Mouse (Mus musculus) myocyte (in vitro differentiated cells): Measurements from ENCODE around the gene Fscn3. TPM values are rescaled to one million over a fixed set of nuclear protein-coding genes. Genes with fewer than 3 reads are reported as not detected.

Experiments
- H3K27me3 ChIP-seq: one replicate; pipeline ENCODE4 v1.6.1; 2011; ENCODE audit not compliant: control insufficient read depth, insufficient read depth, insufficient read length
- H3K36me3 ChIP-seq: one replicate; pipeline ENCODE4 v1.6.1; 2011; ENCODE audit not compliant: control insufficient read depth, insufficient read depth
- H3K4me2 ChIP-seq: one replicate; pipeline ENCODE4 v1.6.1; 2011; ENCODE audit warnings: low read depth, control low read depth
- H3K4me3 ChIP-seq: one replicate; pipeline ENCODE4 v1.5.1; 2011; ENCODE audit warnings: mild to moderate bottlenecking, control low read depth, moderate library complexity
- H3K79me2 ChIP-seq: one replicate; pipeline ENCODE4 v1.6.1; 2011; ENCODE audit not compliant: control insufficient read depth, insufficient read depth
- H3ac ChIP-seq: one replicate; pipeline ENCODE4 v1.6.1; 2011; ENCODE audit not compliant: control insufficient read depth, insufficient read length
- CEBPB ChIP-seq: IDR thresholded peaks from 2 replicates; pipeline ENCODE4 v1.6.1; 2011; ENCODE audit warnings: mild to moderate bottlenecking, moderate library complexity; ENCODE audit not compliant: poor library complexity, insufficient read depth, severe bottlenecking
- E2F4 ChIP-seq: IDR thresholded peaks from one replicate; pipeline ENCODE4 v1.6.1; 2011; ENCODE audit warnings: mild to moderate bottlenecking, control low read depth, moderate library complexity; ENCODE audit not compliant: insufficient read depth
- MAX ChIP-seq: IDR thresholded peaks from one replicate; pipeline ENCODE4 v1.6.1; 2011; ENCODE audit warnings: low read depth, mild to moderate bottlenecking, control low read depth
- MYOD1 ChIP-seq, 3 experiments: IDR thresholded peaks; one replicate each; pipeline ENCODE4 v1.6.1; 2011; ENCODE audit warnings: control low read depth in 2 of 3, low read depth in 2 of 3, mild to moderate bottlenecking in 2 of 3, moderate library complexity in 1 of 3; ENCODE audit not compliant: insufficient read length in 2 of 3, control insufficient read depth in 1 of 3
- MYOG ChIP-seq, 3 experiments: IDR thresholded peaks; one replicate each; pipeline ENCODE4 v1.6.1; 2011; ENCODE audit warnings: control low read depth in 2 of 3, low read depth in 2 of 3, mild to moderate bottlenecking in 2 of 3; ENCODE audit not compliant: insufficient read length in 2 of 3, control insufficient read depth in 1 of 3, insufficient read depth in 1 of 3
- POLR2A ChIP-seq: IDR thresholded peaks from one replicate; pipeline ENCODE4 v1.6.1; 2011; ENCODE audit warnings: low read depth, mild to moderate bottlenecking, control low read depth, moderate library complexity; ENCODE audit not compliant: insufficient read length
- POLR2AphosphoS2 ChIP-seq: IDR thresholded peaks from one replicate; pipeline ENCODE4 v1.6.1; 2011; ENCODE audit warnings: low read depth, control low read depth; ENCODE audit not compliant: insufficient read length
- REST ChIP-seq: IDR thresholded peaks from one replicate; pipeline ENCODE4 v1.6.1; 2011; ENCODE audit warnings: mild to moderate bottlenecking, control low read depth, moderate library complexity; ENCODE audit not compliant: insufficient read depth, insufficient read length
- SRF ChIP-seq: IDR thresholded peaks from one replicate; pipeline ENCODE4 v1.6.1; 2011; ENCODE audit warnings: low read depth; ENCODE audit not compliant: control insufficient read depth, insufficient read length
- TCF12 ChIP-seq: IDR thresholded peaks from one replicate; pipeline ENCODE4 v1.6.1; 2011; ENCODE audit warnings: mild to moderate bottlenecking, control low read depth; ENCODE audit not compliant: poor library complexity, insufficient read depth, severe bottlenecking
- TCF3 ChIP-seq: IDR thresholded peaks from one replicate; pipeline ENCODE4 v1.6.1; 2011; ENCODE audit warnings: low read depth, control low read depth; ENCODE audit not compliant: insufficient read length
- USF1 ChIP-seq: IDR thresholded peaks from one replicate; pipeline ENCODE4 v1.6.1; 2011; ENCODE audit warnings: low read depth, mild to moderate bottlenecking, control low read depth, moderate library complexity
- polyA plus RNA-seq: library from polyadenylated mRNA; unstranded; fragments of >200 nt; fragmentation: generic; extraction: Trizol; gene quantifications from one replicate; pipeline ENCODE4 v1.2.1, GENCODE M21; 2012; ENCODE audit warnings: missing spikeins

Gene Fscn3
- polyA plus RNA-seq, 1 experiment = not detected

GRCm38 (mm10) chr6:28431538-28431855 is 3.9 kb downstream of the Fscn3 start:
- TF ChIP-seq MYOD1 (IDR thresholded peaks at IDR 0.05; ENCODE audit: control insufficient read depth in 1 of 3, insufficient read length in 2 of 3, low read depth in 2 of 3) (no peak), REST (no peak), TCF3 (no peak), POLR2AphosphoS2 (no peak), TCF12 (no peak), POLR2A (no peak), CEBPB (no peak), SRF (no peak), E2F4 (no peak), USF1 (no peak), MYOG (IDR thresholded peaks at IDR 0.05; ENCODE audit: control insufficient read depth in 1 of 3, insufficient read depth in 1 of 3, insufficient read length in 2 of 3, low read depth in 2 of 3) (no peak), MAX (no peak)
- no peaks in the 10 kb centered on the region for H3K79me2 ChIP-seq
- no peaks in the 10 kb centered on the region for H3K27me3 ChIP-seq
- H3K4me3 ChIP-seq = no peak overlapping the region
- no peak overlapping the region for H3K4me2 ChIP-seq
- no peak overlapping the region for H3ac ChIP-seq
- H3K36me3 ChIP-seq = no peaks in the 10 kb centered on the region

GRCm38 (mm10) chr6:28447937-28448336 is 20.3 kb downstream of the Fscn3 start:
- H3ac ChIP-seq = no peak overlapping the region
- H3K4me3 ChIP-seq = no peak overlapping the region
- H3K4me2 ChIP-seq = no peak overlapping the region
- TF ChIP-seq POLR2AphosphoS2 = no peak
- H3K36me3 ChIP-seq = no peaks in the 10 kb centered on the region
- no peaks in the 10 kb centered on the region for H3K79me2 ChIP-seq
- H3K27me3 ChIP-seq = peaks cover 58% of the 10 kb centered on the region

GRCm38 (mm10) chr6:28449253-28449652 is 21.7 kb downstream of the Fscn3 start, which contains the start of gene Pax4:
Gene Pax4 (minus strand): TSS chr6:28449353.
- TF ChIP-seq E2F4 (no peak), TCF3 (no peak), TCF12 (no peak), USF1 (no peak), POLR2A (no peak), REST (no peak), MYOD1 (IDR thresholded peaks at IDR 0.05; ENCODE audit: control insufficient read depth in 1 of 3, insufficient read length in 2 of 3, low read depth in 2 of 3) (no peak), CEBPB (no peak), MYOG (IDR thresholded peaks at IDR 0.05; ENCODE audit: control insufficient read depth in 1 of 3, insufficient read depth in 1 of 3, insufficient read length in 2 of 3, low read depth in 2 of 3) (no peak), MAX (no peak), POLR2AphosphoS2 (no peak), SRF (no peak)
- peaks cover 61% of the 10 kb centered on the region for H3K27me3 ChIP-seq

GRCm38 (mm10) chr6:28450481-28450880 is 22.9 kb downstream of the Fscn3 start:
- no peaks in the 10 kb centered on the region for H3K36me3 ChIP-seq
- TF ChIP-seq USF1 = no peak
- TF ChIP-seq MAX = no peak
- TF ChIP-seq POLR2A = no peak
- no peak for TF ChIP-seq CEBPB
- peak; percentile 76 for TF ChIP-seq REST
- TF ChIP-seq MYOG (IDR thresholded peaks at IDR 0.05; ENCODE audit: control insufficient read depth in 1 of 3, insufficient read depth in 1 of 3, insufficient read length in 2 of 3, low read depth in 2 of 3) = no peak
- no peak for TF ChIP-seq TCF3
- TF ChIP-seq SRF = no peak
- H3K4me3 ChIP-seq = no peak overlapping the region
- no peak overlapping the region for H3K4me2 ChIP-seq
- H3ac ChIP-seq = no peak overlapping the region
- peaks cover 51% of the 10 kb centered on the region for H3K27me3 ChIP-seq
- no peaks in the 10 kb centered on the region for H3K79me2 ChIP-seq

More at GRCm38 (mm10) chr6:28449253-28449652, 21.7 kb downstream of the Fscn3 start, which contains the start of gene Pax4:
- H3K79me2 ChIP-seq = no peaks in the 10 kb centered on the region
- H3K4me2 ChIP-seq = no peak within 1 kb of the TSS
- no peak within 1 kb of the TSS for H3ac ChIP-seq
- no peak within 1 kb of the TSS for H3K4me3 ChIP-seq
- no peaks in the 10 kb centered on the region for H3K36me3 ChIP-seq

GRCm38 (mm10) chr6:28450977-28451376 is 23.4 kb downstream of the Fscn3 start:
- Histone ChIP-seq H3ac (no peak overlapping the region), H3K36me3 (no peaks in the 10 kb centered on the region), H3K4me2 (no peak overlapping the region), H3K27me3 (peaks cover 46% of the 10 kb centered on the region), H3K79me2 (no peaks in the 10 kb centered on the region), H3K4me3 (no peak overlapping the region)
- TF ChIP-seq SRF = no peak
- TF ChIP-seq MAX = no peak
- TF ChIP-seq REST = no peak
- no peak for TF ChIP-seq TCF12
- TF ChIP-seq USF1 = no peak
- TF ChIP-seq TCF3 = no peak
- no peak for TF ChIP-seq MYOG (IDR thresholded peaks at IDR 0.05; ENCODE audit: control insufficient read depth in 1 of 3, insufficient read depth in 1 of 3, insufficient read length in 2 of 3, low read depth in 2 of 3)
- no peak for TF ChIP-seq MYOD1 (IDR thresholded peaks at IDR 0.05; ENCODE audit: control insufficient read depth in 1 of 3, insufficient read length in 2 of 3, low read depth in 2 of 3)
- no peak for TF ChIP-seq CEBPB
- TF ChIP-seq E2F4 = no peak
- TF ChIP-seq POLR2AphosphoS2 = no peak
- no peak for TF ChIP-seq POLR2A
